Mouse (Mus musculus): ENCODE measurements around the gene Pla2g2e. TPM values are rescaled to one million over a fixed set of nuclear protein-coding genes. Genes with fewer than 3 reads are reported as not detected.
A peak's percentile ranks its signal among the peaks of the same experiment; 100 is the strongest.
"Not testable (repeated sequence)": the region's sequence is repeated elsewhere in the genome, so short reads cannot be mapped to it uniquely, and the experiment has no call there.

Pla2g2e gene
- total RNA-seq, 2 experiments from 2014 or later: not detected

DNA sequence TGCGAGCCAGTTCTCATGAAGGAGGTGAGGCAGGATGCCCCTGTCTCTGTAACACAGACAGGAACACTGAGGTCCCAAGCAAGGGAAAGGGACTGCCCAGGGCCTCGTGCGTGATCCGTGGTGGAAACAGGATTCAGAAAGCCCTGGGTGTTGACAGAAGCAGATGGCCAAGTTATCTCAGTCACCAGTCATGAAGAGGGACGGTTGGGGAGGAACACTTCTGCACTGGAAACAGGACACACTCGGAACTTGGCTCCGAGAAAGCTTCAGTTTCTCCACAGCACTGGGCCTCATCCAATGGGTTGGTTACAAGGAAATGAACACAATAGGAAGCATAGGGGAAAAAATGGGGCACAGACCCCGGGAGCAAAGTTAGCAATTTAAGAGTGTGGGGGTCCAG lies 1.0 kb downstream of the Pla2g2e start:
- intact Hi-C loops (cut with DNase I): no loop called here
- DNase-seq (ENCODE audit: low spot score in 2 of 2): no peak

DNA sequence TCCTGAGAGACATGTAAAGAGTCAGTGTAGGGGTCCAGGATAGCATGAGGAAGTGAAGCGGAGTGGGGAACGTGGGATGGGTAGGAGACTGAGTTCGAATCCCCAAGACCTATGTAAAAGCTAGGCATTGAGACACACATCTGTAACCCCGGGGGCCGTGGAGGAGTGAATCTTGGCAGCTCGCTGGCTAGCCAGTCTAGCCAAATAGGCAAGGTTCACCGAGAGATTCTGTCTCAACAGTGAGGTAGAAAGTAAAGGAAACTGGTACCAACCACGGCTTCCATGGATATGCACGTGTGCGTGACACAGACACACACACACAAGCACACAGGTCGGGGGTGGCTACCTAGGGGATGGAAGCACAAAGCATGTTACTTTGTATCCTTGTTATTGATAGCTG lies 2.1 kb downstream of the Pla2g2e start:
- no peak for DNase-seq (ENCODE audit: low spot score in 2 of 2)
- intact Hi-C loops (cut with DNase I): loop anchor here (10.0 kb wide), 1 partner anchor 435 kb away; no protein-coding TSS in a partner anchor

DNA sequence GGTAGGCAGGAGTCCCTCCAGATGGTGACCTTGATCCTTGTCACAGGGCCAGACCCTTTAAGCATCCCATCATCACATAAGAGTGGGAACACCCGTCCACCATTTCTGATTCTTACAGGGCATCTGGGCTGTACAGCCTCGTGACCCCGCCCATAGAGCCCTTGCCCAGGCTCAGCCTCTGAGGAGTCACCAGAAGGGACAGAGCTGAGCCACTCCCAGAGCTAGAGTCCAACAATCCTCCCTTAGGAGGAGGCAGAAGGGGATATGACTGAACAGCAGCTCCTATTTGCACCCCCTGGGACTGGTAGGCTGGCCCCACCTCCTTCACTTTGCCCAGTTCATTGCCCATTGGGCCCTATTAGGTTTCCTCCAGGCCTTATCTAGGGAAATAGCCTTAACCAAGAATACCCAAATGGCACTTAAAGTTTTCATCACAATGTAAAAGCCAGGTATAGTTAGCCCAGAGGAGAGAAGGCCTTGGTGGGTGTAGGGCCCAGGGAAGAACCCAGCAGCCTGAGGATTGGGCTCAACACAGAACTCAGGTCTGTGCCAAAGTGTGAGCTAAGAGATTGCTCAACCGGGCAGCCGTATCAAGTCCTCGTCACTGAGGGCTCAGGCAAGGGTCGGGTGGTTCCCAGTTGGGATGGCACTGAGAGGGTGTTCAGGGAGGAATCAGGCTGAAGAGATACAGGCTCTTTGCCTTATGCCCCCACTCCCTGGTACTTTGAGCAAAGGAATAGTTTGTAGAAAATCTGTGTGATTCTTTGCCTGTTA lies 3.3 kb downstream of the Pla2g2e start:
- intact Hi-C loops (cut with DNase I): loop anchor here (10.0 kb wide), 1 partner anchor 436 kb away; no protein-coding TSS in a partner anchor
- no peak for DNase-seq (ENCODE audit: low spot score in 2 of 2)

- intact Hi-C loops (cut with DNase I): loop anchor here (10.0 kb wide), 1 partner anchor 437 kb away; no protein-coding TSS in a partner anchor
- DNase-seq (ENCODE audit: low spot score in 2 of 2): peak; percentile 49 to 68
Measured at GRCm38 (mm10) chr4:138882179-138882578, 4.4 kb downstream of the Pla2g2e start.

GRCm38 (mm10) chr4:138884261-138884660 lies 6.5 kb downstream of the Pla2g2e start:
- intact Hi-C loops (cut with DNase I): loop anchor here (1.0 to 10.0 kb wide), 2 partner anchors 18 to 439 kb away; no protein-coding TSS in a partner anchor
- DNase-seq (ENCODE audit: low spot score in 2 of 2): peak; percentile 87 to 92

- intact Hi-C loops (cut with DNase I): loop anchor here (10.0 kb wide), 1 partner anchor 444 kb away; no protein-coding TSS in a partner anchor
- DNase-seq (ENCODE audit: low spot score in 2 of 2): no peak
Measured at GRCm38 (mm10) chr4:138889165-138889564, 11.4 kb downstream of the Pla2g2e start.

- intact Hi-C loops (cut with DNase I): loop anchor here (10.0 kb wide), 1 partner anchor 445 kb away; no protein-coding TSS in a partner anchor
Measured at GRCm38 (mm10) chr4:138889635-138890034, 11.9 kb downstream of the Pla2g2e start.

DNA sequence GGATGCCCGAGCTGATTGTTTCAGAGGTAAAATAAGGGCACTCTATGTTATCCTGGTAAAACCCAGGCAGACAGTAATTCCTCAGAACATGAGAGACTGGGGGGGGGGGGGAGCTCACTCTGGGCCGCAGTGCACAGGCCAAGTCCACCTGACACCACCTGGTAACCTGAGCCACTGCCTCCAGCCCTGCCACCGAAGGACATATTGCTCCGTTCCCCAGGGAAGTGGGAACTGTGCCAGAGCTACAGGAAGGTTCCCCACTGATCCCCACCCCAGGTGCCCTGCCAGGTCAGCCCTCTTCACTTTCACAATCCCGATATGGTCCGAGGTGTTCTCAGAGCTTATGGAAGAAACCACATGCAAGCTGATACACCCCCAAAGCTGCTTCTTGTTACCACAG lies 14.9 kb downstream of the Pla2g2e start:
- no peak for DNase-seq (ENCODE audit: low spot score in 2 of 2)
- intact Hi-C loops (cut with DNase I): no loop called here

More at GRCm38 (mm10) chr4:138889635-138890034, 11.9 kb downstream of the Pla2g2e start:
- DNase-seq (ENCODE audit: low spot score in 2 of 2): no peak

DNA sequence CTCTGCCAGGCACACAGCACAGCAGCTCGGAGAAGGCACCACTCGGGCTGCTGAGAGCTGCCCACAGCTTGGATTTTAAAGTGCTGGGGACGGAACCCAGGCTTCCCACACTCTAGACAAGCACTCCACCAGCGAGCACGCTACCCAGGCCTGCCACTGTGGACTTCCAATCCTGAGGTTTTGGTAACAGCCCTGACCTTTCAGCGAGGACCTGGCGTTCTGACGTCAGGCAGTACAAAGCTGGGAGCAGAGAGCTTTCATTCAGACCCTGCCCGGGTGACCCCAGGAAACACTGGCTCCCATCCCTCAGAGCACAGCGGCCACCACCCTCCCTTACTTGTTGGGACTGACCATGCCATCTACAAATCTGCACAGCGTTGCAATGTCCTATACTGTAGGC lies 16.0 kb downstream of the Pla2g2e start:
- intact Hi-C loops (cut with DNase I); DNase-seq (ENCODE audit: low spot score in 2 of 2): not testable (repeated sequence)

DNA sequence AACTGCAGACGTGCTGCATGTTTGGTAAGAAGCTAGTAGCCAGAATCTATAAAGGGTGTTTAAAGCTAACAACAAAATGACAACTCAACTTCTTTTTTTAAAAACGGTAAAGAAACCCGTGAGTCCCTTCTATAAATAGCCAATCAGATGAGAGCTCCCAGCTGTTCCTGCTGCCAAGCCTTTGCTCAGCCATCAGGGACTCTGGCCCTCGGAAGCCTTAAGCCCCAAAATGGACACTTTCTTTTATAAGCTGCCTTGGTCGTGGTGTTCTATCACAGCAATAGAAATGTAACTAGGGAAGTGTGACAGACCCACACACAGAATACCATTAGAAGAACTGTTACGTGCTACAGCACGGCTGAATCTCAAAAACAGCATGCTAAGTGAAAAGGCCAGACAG lies 21.6 kb downstream of the Pla2g2e start:
- peak in 1 of 2 experiments; percentile 73 for DNase-seq (ENCODE audit: low spot score in 2 of 2)
- intact Hi-C loops (cut with DNase I): no loop called here

GRCm38 (mm10) chr4:138905624-138906337 lies 28.0 kb downstream of the Pla2g2e start:
- DNase-seq (ENCODE audit: low spot score in 2 of 2): no peak
- intact Hi-C loops (cut with DNase I): no loop called here

GRCm38 (mm10) chr4:138913141-138913787 lies 35.5 kb downstream of the Pla2g2e start:
- no peak for DNase-seq (ENCODE audit: low spot score in 2 of 2)
- intact Hi-C loops (cut with DNase I): no loop called here

- intact Hi-C loops (cut with DNase I): no loop called here
- DNase-seq (ENCODE audit: low spot score in 2 of 2): peak; percentile 95 to 97
Measured at GRCm38 (mm10) chr4:138913797-138914196, 36.1 kb downstream of the Pla2g2e start, which contains the start of gene Otud3. TSS of gene Otud3 (minus strand) at chr4:138913945.

- DNase-seq (ENCODE audit: low spot score in 2 of 2): no peak
- intact Hi-C loops (cut with DNase I): no loop called here
Measured at GRCm38 (mm10) chr4:138917282-138917681, 39.5 kb downstream of the Pla2g2e start.

GRCm38 (mm10) chr4:138921254-138922130 lies 43.8 kb downstream of the Pla2g2e start:
- intact Hi-C loops (cut with DNase I): loop anchor here (1.0 to 10.0 kb wide), 4 partner anchors 81 to 403 kb away; no protein-coding TSS in a partner anchor
- no peak for DNase-seq (ENCODE audit: low spot score in 2 of 2)

DNA sequence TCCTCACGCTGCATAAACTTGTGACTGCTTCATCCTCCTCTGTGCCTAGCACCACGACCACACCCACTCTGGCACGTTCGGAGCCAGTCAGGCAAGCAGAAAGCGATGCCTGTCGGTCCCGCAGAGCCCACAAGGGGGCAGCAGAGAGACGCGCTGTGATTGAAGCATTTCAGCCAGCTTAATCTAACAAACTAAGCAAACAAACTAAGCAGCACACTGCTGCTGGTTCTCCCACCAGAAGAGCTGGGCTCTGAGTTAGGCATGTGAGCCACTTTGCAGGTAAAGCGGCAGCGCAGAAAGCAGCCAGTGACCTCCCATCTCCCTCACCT lies 44.4 kb downstream of the Pla2g2e start:
- intact Hi-C loops (cut with DNase I): loop anchor here (1.0 to 10.0 kb wide), 4 partner anchors 80 to 403 kb away; no protein-coding TSS in a partner anchor
- peak; percentile 97 to 98 for DNase-seq (ENCODE audit: low spot score in 2 of 2)

DNA sequence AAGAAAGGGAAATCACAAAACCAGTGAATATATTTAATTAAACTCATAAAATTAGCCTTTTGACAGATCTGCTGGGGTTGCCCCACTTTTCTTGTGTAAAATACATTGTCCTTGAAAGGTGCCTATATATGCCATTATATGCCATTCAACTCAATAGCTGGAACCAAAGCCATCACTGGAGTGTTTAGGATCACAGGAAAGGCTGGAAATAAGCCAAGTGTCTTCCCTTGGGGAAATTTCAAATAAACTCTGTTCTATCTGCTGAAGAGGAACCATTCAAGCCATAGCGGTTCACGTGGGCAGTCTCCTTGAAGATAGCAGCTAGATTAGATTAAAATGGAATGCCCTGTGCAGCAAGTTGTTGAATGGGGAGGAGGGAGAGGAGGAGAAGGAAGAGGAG lies 47.8 kb downstream of the Pla2g2e start:
- DNase-seq (ENCODE audit: low spot score in 2 of 2): no peak
- intact Hi-C loops (cut with DNase I): loop anchor here (10.0 kb wide), 1 partner anchor 399 kb away; no protein-coding TSS in a partner anchor

All from left cerebral cortex, postnatal 25 days (tissue).